Mouse (Mus musculus) CH12.LX (cell line): ENCODE measurements around the gene Slc4a3.

Source experiments
- CTCF ChIP-seq, 2 experiments: IDR thresholded peaks in 1 of 2; conservative IDR thresholded peaks in 1 of 2; 2 replicates each; pipeline ENCODE4 v1.5.1; 2011 to 2012; ENCODE audit warnings: low read depth in 2 of 2, low read length in 2 of 2, improper control_type of control experiment in 1 of 2, inconsistent platforms in 1 of 2, mild to moderate bottlenecking in 1 of 2, moderate library complexity in 1 of 2
- EP300 ChIP-seq: IDR thresholded peaks from 2 replicates; pipeline ENCODE4 v1.6.1; 2011; ENCODE audit warnings: low read length, improper control_type of control experiment
- ETS1 ChIP-seq: conservative IDR thresholded peaks from 2 replicates; pipeline ENCODE4 v1.6.1; 2012; ENCODE audit warnings: low read depth, mild to moderate bottlenecking, inconsistent platforms, low read length, improper control_type of control experiment, moderate library complexity
- HCFC1 ChIP-seq: IDR thresholded peaks from 2 replicates; pipeline ENCODE4 v1.6.1; 2012; ENCODE audit warnings: low read depth, mild to moderate bottlenecking, inconsistent platforms, low read length, improper control_type of control experiment
- MAFK ChIP-seq: IDR thresholded peaks from 2 replicates; pipeline ENCODE4 v1.6.1; 2011; ENCODE audit warnings: low read length, improper control_type of control experiment; ENCODE audit not compliant: insufficient replicate concordance
- PAX5 ChIP-seq: IDR thresholded peaks from 2 replicates; pipeline ENCODE4 v1.6.1; 2012; ENCODE audit warnings: low read length, inconsistent platforms, mixed read lengths
- POLR2A ChIP-seq: IDR thresholded peaks from 2 replicates; pipeline ENCODE4 v1.6.1; 2011; ENCODE audit warnings: low read depth, mild to moderate bottlenecking, improper control_type of control experiment, low read length
- USF2 ChIP-seq: conservative IDR thresholded peaks from 2 replicates; pipeline ENCODE4 v1.6.1; 2011; ENCODE audit warnings: low read depth, low read length, improper control_type of control experiment
- ZKSCAN1 ChIP-seq: IDR thresholded peaks from 2 replicates; pipeline ENCODE4 v1.6.1; 2012; ENCODE audit warnings: low read depth, inconsistent platforms, low read length, improper control_type of control experiment, borderline replicate concordance

GRCm38 (mm10) chr1:75564102-75564501 lies 18.0 kb downstream of the Slc4a3 start:
- no peak for TF ChIP-seq CTCF (conservative IDR thresholded peaks at IDR 0.05 in 1 of 2, IDR thresholded peaks at IDR 0.05 in 1 of 2; ENCODE audit: low read depth in 2 of 2, low read length in 2 of 2)
- no peak for TF ChIP-seq POLR2A
- TF ChIP-seq ETS1 = no peak
- no peak for TF ChIP-seq EP300
- no peak for TF ChIP-seq PAX5
- TF ChIP-seq USF2 = no peak
- no peak for TF ChIP-seq ZKSCAN1
- TF ChIP-seq MAFK = no peak
- TF ChIP-seq HCFC1 = no peak
